Mouse (Mus musculus) hematopoietic stem cell, adult 5-6 weeks (primary cell): Measurements from ENCODE around the gene Nsun6. TPM values are rescaled to one million over a fixed set of nuclear protein-coding genes. Genes with fewer than 3 reads are reported as not detected.

Experiments
- ATAC-seq, 2 experiments: fragments of 125-278 bp in 1 of 2; replicated peaks in 1 of 2; 2 replicates each; pipeline ENCODE4 v1.8.0; 2016 to 2017; ENCODE audit warnings: inconsistent platforms in 2 of 2, mild to moderate bottlenecking in 2 of 2, moderate number of reproducible peaks in 2 of 2, low read depth in 1 of 2, moderate TSS enrichment in 1 of 2; ENCODE audit not compliant: low FRiP score in 2 of 2, poor library complexity in 2 of 2, severe bottlenecking in 2 of 2, insufficient read depth in 1 of 2, low TSS enrichment in 1 of 2
- total RNA-seq: library from RNA; stranded (forward); fragments of 172-1452, 232-1000 nt; gene quantifications from 2 replicates; pipeline ENCODE4 v1.2.3, GENCODE M21; 2017

The Nsun6 gene
- total RNA-seq, 1 experiment from 2014 or later = 15.1 TPM

GRCm38 (mm10) chr2:15026817-15027216 is 28.1 kb downstream of the Nsun6 start:
- ATAC-seq = no peak

- ATAC-seq = no peak
These were observed 46.8 kb downstream of the Nsun6 start for GRCm38 (mm10) chr2:15008072-15008471.

- ATAC-seq = no peak
These were observed 47.3 kb downstream of the Nsun6 start for GRCm38 (mm10) chr2:15007531-15007930.

GRCm38 (mm10) chr2:14997836-14998235 is 57.0 kb downstream of the Nsun6 start:
- ATAC-seq = no peak

- ATAC-seq = no peak
These were observed 58.8 kb downstream of the Nsun6 start for GRCm38 (mm10) chr2:14996036-14996435.

- no peak for ATAC-seq
These were observed 62.3 kb downstream of the Nsun6 start for GRCm38 (mm10) chr2:14992531-14992930.

GRCm38 (mm10) chr2:14989350-14989749 is 65.5 kb downstream of the Nsun6 start:
- no peak for ATAC-seq

GRCm38 (mm10) chr2:14988451-14988850 is 66.4 kb downstream of the Nsun6 start:
- no peak for ATAC-seq

GRCm38 (mm10) chr2:14984029-14984428 is 70.8 kb downstream of the Nsun6 start:
- ATAC-seq = no peak

GRCm38 (mm10) chr2:14961493-14961892 is 93.4 kb downstream of the Nsun6 start:
- no peak for ATAC-seq

- peak; percentile 56 to 78 for ATAC-seq
These were observed 93.8 kb downstream of the Nsun6 start for GRCm38 (mm10) chr2:14960963-14961488.

- no peak for ATAC-seq
These were observed 101.8 kb downstream of the Nsun6 start for GRCm38 (mm10) chr2:14953090-14953489.

Other genes with a start within 250 kb of the Nsun6 start
- 44.6 and 47.8 TPM in 2 replicates for gene Arl5b, start 5.7 kb downstream of the Nsun6 start, total RNA-seq